Mouse (Mus musculus) liver, postnatal 0 days (tissue): ENCODE results near the gene Gm14325. TPM values are rescaled to one million over a fixed set of nuclear protein-coding genes. Genes with fewer than 3 reads are reported as not detected.

Experiments
- polyA plus RNA-seq: library from polyadenylated mRNA; unstranded; fragments of >200 nt; fragmentation: Nextera tagmentation; extraction: Ambion mirVana; gene quantifications from 2 replicates; pipeline ENCODE4 v1.2.1, GENCODE M21; 2015

The Gm14325 gene
- polyA plus RNA-seq, 1 experiment from 2014 or later: 9.1 TPM

Other genes with a start within 250 kb of the Gm14325 start
- 0.34 and 1.4 TPM in 2 replicates for gene Gm14322, start 81.0 kb downstream of the Gm14325 start, polyA plus RNA-seq
- 1.5 and 1.9 TPM in 2 replicates for gene Gm14327, start 56.8 kb upstream of the Gm14325 start, polyA plus RNA-seq
- 0.34 and 0.48 TPM in 2 replicates for gene Zfp972, start 85.3 kb upstream of the Gm14325 start, polyA plus RNA-seq
- gene Gm14326, start 117.0 kb upstream of the Gm14325 start, polyA plus RNA-seq: 4.9 TPM in 2 replicates
- 4.0 TPM in 2 replicates for gene Zfp971, start 182.9 kb upstream of the Gm14325 start, polyA plus RNA-seq
- 2.9 TPM in 2 replicates for gene Zfp931, start 238.1 kb upstream of the Gm14325 start, polyA plus RNA-seq